Mouse (Mus musculus): ENCODE results near the gene Sowahd. TPM values are rescaled to one million over a fixed set of nuclear protein-coding genes. Genes with fewer than 3 reads are reported as not detected.

Gene Sowahd
- 0.15 TPM in 1 of 2 replicates, not detected in the other for polyA plus RNA-seq (2015; fragmentation: Nextera tagmentation; extraction: Ambion mirVana)

DNA sequence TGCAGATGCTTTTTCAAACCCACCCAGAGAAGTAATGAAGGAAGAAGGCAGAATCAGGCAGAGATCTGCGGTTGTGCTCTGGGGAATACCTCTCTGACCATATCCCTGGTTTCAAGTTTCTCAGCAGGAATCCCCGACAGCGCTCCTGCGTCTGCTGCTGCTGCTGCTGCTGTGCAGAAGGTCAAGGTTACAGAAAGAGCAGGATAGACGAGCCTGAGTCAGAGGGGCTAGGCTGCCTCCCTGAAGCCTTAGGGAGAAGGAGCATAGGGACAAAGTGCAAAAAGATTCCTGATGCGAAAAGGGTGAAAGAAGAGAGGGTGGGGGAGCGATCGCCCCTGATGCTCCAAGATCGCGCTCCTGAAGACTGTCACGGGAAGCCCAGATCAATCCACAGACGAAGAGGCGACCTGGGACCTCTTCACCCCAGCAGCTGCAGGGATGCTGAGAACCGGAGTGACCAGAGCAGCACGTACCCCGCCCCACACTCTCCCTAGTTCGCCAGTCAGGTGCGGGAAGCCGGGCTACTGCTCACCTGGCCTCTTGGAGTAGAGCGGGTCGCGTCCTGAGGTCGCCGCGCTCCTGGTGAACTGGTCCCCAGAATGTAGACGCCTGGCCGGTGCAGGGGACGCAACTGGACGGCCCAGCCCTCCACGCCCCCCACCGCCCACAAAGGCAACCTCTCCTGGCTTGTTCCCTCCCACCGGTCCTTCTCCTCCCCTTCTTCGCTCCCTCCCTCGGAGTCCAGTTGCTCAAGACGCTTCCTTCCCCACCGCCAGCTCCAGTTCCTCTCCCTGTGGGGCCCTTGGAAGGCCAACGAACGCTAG lies at the start of gene Sowahd:
Sowahd (plus strand) TSS at position 780 of the 824 bp plus-strand sequence.
- Histone ChIP-seq H3K27ac (replicated peaks) (no peak within 1 kb of the TSS), H3K27me3 (peaks cover 62% of the 10 kb centered on the region), H3K4me2 (peak within 1 kb of the TSS; percentile 63), H3K9ac (peak within 1 kb of the TSS; percentile 47; the same call in 1 of the 2 replicates), H3K36me3 (no peaks in the 10 kb centered on the region), H3K4me1 (replicated peaks) (peaks cover 15% of the 10 kb centered on the region; the same call in 1 of the 2 replicates), H3K4me3 (peak within 1 kb of the TSS; percentile 39), H3K9me3 (no peaks in the 10 kb centered on the region)
- no peak for ATAC-seq (ENCODE audit: low read depth)
- 17% methylated on average over 34 of the region's 38 CpGs for WGBS

DNA sequence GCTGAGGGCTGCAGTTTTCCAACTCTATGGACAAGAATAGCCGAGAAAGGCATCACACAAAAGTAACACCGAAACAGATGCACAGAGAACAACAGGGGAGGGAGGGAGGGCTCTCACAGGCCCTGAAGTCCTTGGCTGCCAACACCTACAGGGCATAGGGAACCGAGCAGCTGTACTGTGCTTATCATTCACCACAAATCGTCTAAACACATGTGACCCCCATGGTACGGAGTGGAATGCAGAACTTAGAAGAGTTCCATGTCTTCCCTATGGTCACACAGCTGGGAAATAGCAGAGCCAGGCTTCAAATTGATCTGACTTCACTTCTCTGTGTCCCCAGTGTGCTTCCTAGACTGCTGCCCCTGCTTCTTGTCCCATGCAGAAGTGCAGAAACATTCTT lies 34.8 kb upstream of the Sowahd start:
- Histone ChIP-seq H3K4me2 (no peak overlapping the region), H3K4me1 (replicated peaks) (no peaks in the 10 kb centered on the region), H3K9me3 (no peaks in the 10 kb centered on the region), H3K36me3 (no peaks in the 10 kb centered on the region), H3K27ac (replicated peaks) (no peak overlapping the region), H3K9ac (no peak overlapping the region), H3K4me3 (no peak overlapping the region), H3K27me3 (no peaks in the 10 kb centered on the region)
- ATAC-seq (ENCODE audit: low read depth) = no peak
- WGBS = 73% methylated on average over 5 of the region's 5 CpGs

DNA sequence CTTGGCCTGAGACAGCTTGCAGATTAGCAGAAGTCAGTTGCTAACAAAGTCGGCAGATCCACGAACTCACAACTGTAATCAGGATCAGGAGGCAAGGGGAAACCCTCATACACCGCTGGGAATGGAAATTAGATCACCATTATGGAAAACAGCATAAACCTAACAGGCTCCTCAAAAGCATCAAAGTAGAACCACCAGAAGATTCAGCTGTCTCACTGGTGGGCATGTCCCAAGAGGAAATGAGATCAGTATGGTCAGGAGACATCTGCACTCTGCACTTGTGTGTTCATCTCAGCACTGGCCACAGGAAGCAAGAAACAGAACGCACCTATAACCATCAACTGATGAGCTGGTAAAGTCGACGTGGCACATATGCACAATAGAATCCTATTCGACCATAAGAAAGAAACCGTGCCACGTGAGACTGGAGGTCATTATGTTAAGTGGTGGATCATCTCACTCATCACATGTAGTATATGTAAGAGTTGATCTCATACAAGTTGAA lies 30.4 kb upstream of the Sowahd start:
- H3K4me3 ChIP-seq = no peak overlapping the region
- H3K27me3 ChIP-seq = no peaks in the 10 kb centered on the region
- no peak overlapping the region for H3K9ac ChIP-seq
- no peak for ATAC-seq (ENCODE audit: low read depth)
- H3K36me3 ChIP-seq = no peaks in the 10 kb centered on the region
- no peak overlapping the region for H3K4me2 ChIP-seq
- 92% methylated on average over 9 of the region's 9 CpGs for WGBS
- no peak overlapping the region for H3K27ac ChIP-seq (replicated peaks)
- no peaks in the 10 kb centered on the region for H3K9me3 ChIP-seq
- H3K4me1 ChIP-seq (replicated peaks) = no peaks in the 10 kb centered on the region

DNA sequence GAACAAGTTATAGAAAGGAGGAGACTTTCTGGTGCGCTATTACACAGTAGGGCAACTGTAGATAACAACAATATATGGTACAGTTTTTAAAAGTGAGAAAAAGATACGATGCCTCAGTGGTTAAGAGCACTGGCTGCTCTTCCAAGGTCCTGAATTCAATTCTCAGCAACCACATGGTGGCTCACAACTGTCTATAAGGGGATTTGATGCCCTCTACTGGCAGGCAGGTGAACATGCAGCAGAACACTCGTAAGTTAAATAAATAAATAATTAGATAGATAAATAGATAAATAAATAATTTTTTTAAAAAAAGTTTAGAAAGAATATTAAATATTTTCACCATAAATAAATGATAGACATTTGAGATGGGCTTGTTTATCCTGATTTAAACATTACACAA lies 29.6 kb upstream of the Sowahd start:
- Histone ChIP-seq H3K9me3 (no peaks in the 10 kb centered on the region), H3K9ac (no peak overlapping the region), H3K4me3 (no peak overlapping the region), H3K36me3 (no peaks in the 10 kb centered on the region), H3K4me1 (replicated peaks) (no peaks in the 10 kb centered on the region), H3K27ac (replicated peaks) (no peak overlapping the region), H3K4me2 (no peak overlapping the region), H3K27me3 (no peaks in the 10 kb centered on the region)
- no peak for ATAC-seq (ENCODE audit: low read depth)
- WGBS = 65% methylated on average over 3 of the region's 3 CpGs

DNA sequence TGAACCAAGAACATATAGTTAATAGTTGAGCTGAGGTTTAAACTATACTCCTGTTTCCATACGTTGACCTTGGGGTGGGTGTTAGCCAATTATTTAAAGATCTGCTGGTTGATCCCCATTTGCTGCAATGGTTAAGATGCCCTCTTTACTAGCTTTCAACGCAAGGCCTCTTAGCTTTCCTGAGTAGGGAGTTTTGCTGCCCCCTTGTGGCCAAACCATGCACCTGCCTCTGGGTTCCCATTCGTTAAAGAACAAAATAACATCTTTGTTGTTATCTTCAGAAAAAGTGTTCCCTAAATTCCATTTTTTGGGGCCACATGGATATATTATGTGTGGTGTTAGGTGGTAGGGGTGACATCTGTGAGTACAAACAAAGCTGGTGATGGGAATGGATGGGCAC lies 26.0 kb upstream of the Sowahd start:
- H3K4me1 ChIP-seq (replicated peaks) = no peaks in the 10 kb centered on the region
- no peak overlapping the region for H3K4me2 ChIP-seq
- H3K27ac ChIP-seq (replicated peaks) = no peak overlapping the region
- no peak overlapping the region for H3K4me3 ChIP-seq
- H3K36me3 ChIP-seq = no peaks in the 10 kb centered on the region
- 20% methylated on average over 3 of the region's 3 CpGs for WGBS
- no peaks in the 10 kb centered on the region for H3K9me3 ChIP-seq
- no peaks in the 10 kb centered on the region for H3K27me3 ChIP-seq
- no peak for ATAC-seq (ENCODE audit: low read depth)
- no peak overlapping the region for H3K9ac ChIP-seq

GRCm38 (mm10) chrX:37023652-37024309 lies 24.9 kb upstream of the Sowahd start:
- Histone ChIP-seq H3K9ac (no peak overlapping the region), H3K9me3 (no peaks in the 10 kb centered on the region), H3K4me1 (replicated peaks) (no peaks in the 10 kb centered on the region), H3K4me2 (no peak overlapping the region), H3K36me3 (no peaks in the 10 kb centered on the region), H3K27ac (replicated peaks) (no peak overlapping the region), H3K4me3 (no peak overlapping the region), H3K27me3 (no peaks in the 10 kb centered on the region)
- no peak for ATAC-seq (ENCODE audit: low read depth)
- WGBS = 70% methylated on average over 10 of the region's 10 CpGs

GRCm38 (mm10) chrX:37028378-37028777 lies 20.3 kb upstream of the Sowahd start:
- Histone ChIP-seq H3K27ac (replicated peaks) (no peak overlapping the region), H3K4me2 (no peak overlapping the region), H3K4me3 (no peak overlapping the region), H3K36me3 (no peaks in the 10 kb centered on the region), H3K27me3 (no peaks in the 10 kb centered on the region), H3K4me1 (replicated peaks) (no peaks in the 10 kb centered on the region), H3K9me3 (no peaks in the 10 kb centered on the region), H3K9ac (no peak overlapping the region)
- WGBS = 60% methylated on average over 3 of the region's 3 CpGs
- no peak for ATAC-seq (ENCODE audit: low read depth)

DNA sequence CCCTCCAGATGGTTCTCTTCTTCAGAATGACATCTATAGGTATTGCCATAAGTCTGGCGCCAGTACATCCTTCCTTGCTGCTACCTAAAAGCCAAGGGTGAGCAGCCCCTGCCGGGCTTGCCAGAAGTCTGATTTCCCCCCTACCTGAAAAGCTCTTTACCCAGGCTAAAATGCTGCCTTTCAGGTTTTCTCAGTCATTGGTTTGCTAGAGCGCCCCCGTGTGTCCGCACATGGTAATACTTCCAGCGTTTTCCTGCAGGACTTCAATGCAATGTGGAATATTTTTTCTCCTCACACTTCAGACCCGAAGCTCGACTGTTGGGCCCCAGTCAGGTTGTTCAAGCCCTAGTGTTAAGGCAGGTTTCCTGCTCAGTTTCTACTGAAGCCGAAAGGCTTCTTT lies 5.9 kb upstream of the Sowahd start:
- ATAC-seq (ENCODE audit: low read depth) = no peak

DNA sequence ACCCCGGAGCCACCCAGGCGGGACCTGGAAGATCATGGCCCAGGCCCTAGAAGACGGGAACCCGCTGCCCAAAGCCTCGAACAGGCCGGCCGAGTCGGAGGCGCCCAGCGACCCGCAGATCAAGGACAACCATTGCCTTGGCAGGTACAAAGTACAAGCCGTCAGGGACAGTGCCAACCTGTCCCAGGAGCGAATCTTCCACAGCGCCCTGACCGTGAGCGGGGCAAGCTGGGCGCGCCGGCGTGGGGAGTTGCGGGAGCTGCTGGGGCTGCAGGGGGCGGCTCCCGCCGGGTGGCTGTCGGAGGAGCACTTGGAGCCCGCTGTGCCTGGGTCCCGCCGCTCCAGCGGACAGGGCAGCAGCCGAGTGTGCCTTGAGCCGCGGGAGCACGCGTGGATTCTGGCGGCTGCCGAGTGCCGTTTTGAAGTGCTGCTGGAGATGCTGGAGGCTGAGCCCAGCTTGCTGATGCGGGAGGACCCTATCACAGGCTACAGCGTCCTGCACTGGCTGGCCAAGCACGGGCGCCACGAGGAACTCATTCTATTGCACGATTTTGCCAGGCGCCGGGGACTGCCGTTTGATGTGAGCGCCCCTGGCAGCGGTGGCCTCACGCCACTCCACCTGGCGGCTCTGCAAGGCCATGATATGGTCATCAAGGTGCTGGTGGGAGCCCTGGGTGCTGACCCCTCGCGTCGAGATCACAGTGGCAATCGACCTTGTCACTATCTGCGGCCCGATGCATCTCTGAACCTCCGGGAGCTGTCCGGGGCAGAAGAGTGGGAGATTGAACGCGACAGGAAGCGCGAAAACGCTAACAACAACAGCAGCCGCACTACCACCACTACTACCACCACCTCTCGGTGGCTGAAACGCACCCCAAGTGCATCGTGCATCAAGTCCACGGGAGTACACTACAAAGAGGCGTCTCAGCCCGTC lies 512 bp downstream of the Sowahd start:
- H3K4me3 ChIP-seq = peak overlapping the region; percentile 39
- peaks cover 15% of the 10 kb centered on the region; the same call in 1 of the 2 replicates for H3K4me1 ChIP-seq (replicated peaks)
- H3K4me2 ChIP-seq = peak overlapping the region; percentile 63
- peak; percentile 53 for ATAC-seq (ENCODE audit: low read depth)
- peak overlapping the region; percentile 47; the same call in 1 of the 2 replicates for H3K9ac ChIP-seq
- peaks cover 62% of the 10 kb centered on the region for H3K27me3 ChIP-seq
- H3K36me3 ChIP-seq = no peaks in the 10 kb centered on the region
- H3K27ac ChIP-seq (replicated peaks) = no peak overlapping the region
- H3K9me3 ChIP-seq = no peaks in the 10 kb centered on the region
- 19% methylated on average over 70 of the region's 70 CpGs for WGBS

More for the DNA sequence above, 5.9 kb upstream of the Sowahd start:
- H3K9ac ChIP-seq = no peak overlapping the region
- no peak overlapping the region for H3K27ac ChIP-seq (replicated peaks)
- H3K4me3 ChIP-seq = no peak overlapping the region
- WGBS = 24% methylated on average over 9 of the region's 9 CpGs
- H3K36me3 ChIP-seq = no peaks in the 10 kb centered on the region
- H3K27me3 ChIP-seq = peaks cover 14% of the 10 kb centered on the region
- H3K4me1 ChIP-seq (replicated peaks) = no peaks in the 10 kb centered on the region
- no peak overlapping the region for H3K4me2 ChIP-seq
- peaks cover 4% of the 10 kb centered on the region; the same call in 1 of the 2 replicates for H3K9me3 ChIP-seq

DNA sequence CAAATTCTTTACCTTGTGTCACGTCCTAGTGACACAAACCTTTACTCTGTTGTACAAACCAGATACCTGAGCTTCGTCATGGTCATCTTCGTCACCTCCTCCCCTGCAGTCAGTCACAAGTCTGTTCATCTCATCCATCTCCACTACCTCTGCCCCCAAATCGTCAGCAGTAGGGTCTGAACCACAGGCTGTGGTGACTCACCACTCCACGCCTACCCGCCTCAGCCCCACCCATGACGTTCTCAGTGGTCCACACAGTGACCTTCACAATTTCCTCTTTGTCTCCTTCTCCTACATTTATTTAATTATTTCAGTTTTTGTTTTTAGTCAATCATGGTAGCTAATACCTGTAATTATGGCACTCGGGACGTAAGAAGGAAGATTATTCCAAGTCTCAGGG lies 15.3 kb downstream of the Sowahd start:
- ATAC-seq (ENCODE audit: low read depth) = no peak

DNA sequence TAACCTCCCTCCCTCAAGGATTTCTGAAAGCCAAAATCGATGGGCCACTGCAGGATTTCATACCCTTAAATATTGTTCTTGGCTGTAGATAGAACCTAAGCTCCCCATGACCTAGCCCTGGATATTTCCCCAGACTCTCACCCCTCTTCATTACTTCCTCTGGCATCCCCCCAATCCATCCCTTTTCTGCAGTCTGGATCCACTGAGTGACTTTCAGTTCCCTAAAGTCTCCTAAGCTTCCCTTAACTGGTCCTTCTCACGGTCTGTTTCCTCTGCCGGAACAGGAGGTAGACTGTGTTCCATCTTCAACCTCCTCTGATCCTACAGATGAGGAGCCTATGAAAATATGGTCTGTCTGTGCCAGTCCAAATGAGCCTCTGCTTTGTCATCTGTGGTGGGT lies 18.7 kb downstream of the Sowahd start:
- no peak overlapping the region for H3K4me2 ChIP-seq
- H3K9me3 ChIP-seq = no peaks in the 10 kb centered on the region
- no peak overlapping the region for H3K4me3 ChIP-seq
- H3K4me1 ChIP-seq (replicated peaks) = no peaks in the 10 kb centered on the region
- ATAC-seq (ENCODE audit: low read depth) = no peak
- no peak overlapping the region for H3K27ac ChIP-seq (replicated peaks)
- no peaks in the 10 kb centered on the region for H3K27me3 ChIP-seq
- no peak overlapping the region for H3K9ac ChIP-seq
- no peaks in the 10 kb centered on the region for H3K36me3 ChIP-seq
- WGBS = 86% methylated on average over 3 of the region's 3 CpGs

More for the DNA sequence above, 15.3 kb downstream of the Sowahd start:
- Histone ChIP-seq H3K27me3 (no peaks in the 10 kb centered on the region), H3K9me3 (no peaks in the 10 kb centered on the region), H3K36me3 (no peaks in the 10 kb centered on the region), H3K4me2 (no peak overlapping the region), H3K27ac (replicated peaks) (no peak overlapping the region), H3K9ac (no peak overlapping the region), H3K4me1 (replicated peaks) (no peaks in the 10 kb centered on the region), H3K4me3 (no peak overlapping the region)
- 90% methylated on average over 9 of the region's 9 CpGs for WGBS

Data from neural tube, embryonic 13.5 days (tissue).